Mouse (Mus musculus): ENCODE results near the gene Gsg1l. TPM values are rescaled to one million over a fixed set of nuclear protein-coding genes. Genes with fewer than 3 reads are reported as not detected.

Gene Gsg1l
- polyA plus RNA-seq, 2 experiments = 0.07 TPM; not detected in 1

GRCm38 (mm10) chr7:126083980-126084348, 1.8 kb upstream of the Gsg1l start:
- ATAC-seq (ENCODE audit: insufficient read depth) (no peak), DNase-seq (ENCODE audit: low read depth in 3 of 3, low spot score in 3 of 3) (no peak)
- Histone ChIP-seq H3K9ac (replicated peaks) (no peak overlapping the region), H3K27ac (no peak overlapping the region), H3K4me3 (ENCODE audit: insufficient read depth in 1 of 2, low read depth in 2 of 2, low read length in 2 of 2) (no peak overlapping the region), H3K36me3 (replicated peaks; ENCODE audit: control insufficient read depth, insufficient read depth, low read depth) (no peaks in the 10 kb centered on the region), H3K9me3 (ENCODE audit: control insufficient read depth, low read length) (no peaks in the 10 kb centered on the region), H3K4me1 (replicated peaks; ENCODE audit: control insufficient read depth in 2 of 2, insufficient read depth in 2 of 2, low read length in 1 of 2) (no peaks in the 10 kb centered on the region), H3K4me2 (ENCODE audit: low read depth) (no peak overlapping the region), H3K27me3 (ENCODE audit: control insufficient read depth, insufficient read depth, low read length) (peaks cover 46% of the 10 kb centered on the region)
- 14% methylated on average over 4 of the region's 4 CpGs for WGBS (ENCODE audit: insufficient replicate concordance)
- TF ChIP-seq EP300 (IDR thresholded peaks at IDR 0.05; ENCODE audit: low read depth) (no peak), CTCF (IDR thresholded peaks at IDR 0.05; ENCODE audit: low read depth) (no peak)

- Histone ChIP-seq H3K36me3 (replicated peaks; ENCODE audit: control insufficient read depth, insufficient read depth, low read depth) (no peaks in the 10 kb centered on the region), H3K9ac (replicated peaks) (no peak overlapping the region), H3K4me2 (ENCODE audit: low read depth) (no peak overlapping the region), H3K27me3 (ENCODE audit: control insufficient read depth, insufficient read depth, low read length) (peaks cover 46% of the 10 kb centered on the region), H3K4me1 (replicated peaks; ENCODE audit: control insufficient read depth in 2 of 2, insufficient read depth in 2 of 2, low read length in 1 of 2) (no peaks in the 10 kb centered on the region), H3K4me3 (ENCODE audit: insufficient read depth in 1 of 2, low read depth in 2 of 2, low read length in 2 of 2) (no peak overlapping the region), H3K27ac (no peak overlapping the region), H3K9me3 (ENCODE audit: control insufficient read depth, low read length) (no peaks in the 10 kb centered on the region)
- 16% methylated on average over 9 of the region's 9 CpGs for WGBS (ENCODE audit: insufficient replicate concordance)
- no peak for TF ChIP-seq CTCF (IDR thresholded peaks at IDR 0.05; ENCODE audit: low read depth)
- TF ChIP-seq EP300 (IDR thresholded peaks at IDR 0.05; ENCODE audit: low read depth) = no peak
- ATAC-seq (ENCODE audit: insufficient read depth) = no peak
- DNase-seq (ENCODE audit: low read depth in 3 of 3, low spot score in 3 of 3) = no peak
These were observed 1.2 kb upstream of the Gsg1l start for GRCm38 (mm10) chr7:126083341-126083979.

GRCm38 (mm10) chr7:126081727-126082285, 405 bp downstream of the Gsg1l start:
- H3K27me3 ChIP-seq (ENCODE audit: control insufficient read depth, insufficient read depth, low read length) = peaks cover 46% of the 10 kb centered on the region

GRCm38 (mm10) chr7:126080949-126081654, 1.1 kb downstream of the Gsg1l start:
- WGBS (ENCODE audit: insufficient replicate concordance) = 17% methylated on average over 16 of the region's 16 CpGs
- peaks cover 46% of the 10 kb centered on the region for H3K27me3 ChIP-seq (ENCODE audit: control insufficient read depth, insufficient read depth, low read length)
- H3K27ac ChIP-seq = no peak overlapping the region
- no peak overlapping the region for H3K4me2 ChIP-seq (ENCODE audit: low read depth)
- TF ChIP-seq EP300 (IDR thresholded peaks at IDR 0.05; ENCODE audit: low read depth) (no peak), CTCF (IDR thresholded peaks at IDR 0.05; ENCODE audit: low read depth) (no peak)
- no peaks in the 10 kb centered on the region for H3K36me3 ChIP-seq (replicated peaks; ENCODE audit: control insufficient read depth, insufficient read depth, low read depth)
- DNase-seq (ENCODE audit: low read depth in 3 of 3, low spot score in 3 of 3) (no peak), ATAC-seq (ENCODE audit: insufficient read depth) (no peak)
- no peak overlapping the region for H3K9ac ChIP-seq (replicated peaks)
- H3K9me3 ChIP-seq (ENCODE audit: control insufficient read depth, low read length) = no peaks in the 10 kb centered on the region
- no peaks in the 10 kb centered on the region for H3K4me1 ChIP-seq (replicated peaks; ENCODE audit: control insufficient read depth in 2 of 2, insufficient read depth in 2 of 2, low read length in 1 of 2)
- no peak overlapping the region for H3K4me3 ChIP-seq (ENCODE audit: insufficient read depth in 1 of 2, low read depth in 2 of 2, low read length in 2 of 2)

More at GRCm38 (mm10) chr7:126081727-126082285, 405 bp downstream of the Gsg1l start:
- peak overlapping the region; percentile 44 for H3K4me2 ChIP-seq (ENCODE audit: low read depth)
- no peaks in the 10 kb centered on the region for H3K9me3 ChIP-seq (ENCODE audit: control insufficient read depth, low read length)
- no peak overlapping the region for H3K9ac ChIP-seq (replicated peaks)
- peak overlapping the region in 1 of 2 experiments; percentile 14; a peak in 2 of 4 replicates for H3K4me3 ChIP-seq (ENCODE audit: insufficient read depth in 1 of 2, low read depth in 2 of 2, low read length in 2 of 2)
- ATAC-seq (ENCODE audit: insufficient read depth) (no peak), DNase-seq (ENCODE audit: low read depth in 3 of 3, low spot score in 3 of 3) (no peak)
- no peaks in the 10 kb centered on the region for H3K36me3 ChIP-seq (replicated peaks; ENCODE audit: control insufficient read depth, insufficient read depth, low read depth)
- no peaks in the 10 kb centered on the region for H3K4me1 ChIP-seq (replicated peaks; ENCODE audit: control insufficient read depth in 2 of 2, insufficient read depth in 2 of 2, low read length in 1 of 2)
- no peak overlapping the region for H3K27ac ChIP-seq
- 3% methylated on average over 75 of the region's 80 CpGs for WGBS (ENCODE audit: insufficient replicate concordance)
- TF ChIP-seq CTCF (IDR thresholded peaks at IDR 0.05; ENCODE audit: low read depth) = no peak
- TF ChIP-seq EP300 (IDR thresholded peaks at IDR 0.05; ENCODE audit: low read depth) = no peak

GRCm38 (mm10) chr7:126076935-126077334, 5.3 kb downstream of the Gsg1l start:
- ATAC-seq (ENCODE audit: insufficient read depth) = no peak
- Histone ChIP-seq H3K4me3 (ENCODE audit: insufficient read depth in 1 of 2, low read depth in 2 of 2, low read length in 2 of 2) (no peak overlapping the region), H3K9me3 (ENCODE audit: control insufficient read depth, low read length) (no peaks in the 10 kb centered on the region), H3K4me2 (ENCODE audit: low read depth) (no peak overlapping the region), H3K4me1 (replicated peaks; ENCODE audit: control insufficient read depth in 2 of 2, insufficient read depth in 2 of 2, low read length in 1 of 2) (peaks cover 0 to 2% of the 10 kb centered on the region in 2 experiments; a peak in 1 of 4 replicates), H3K27ac (no peak overlapping the region), H3K9ac (replicated peaks) (no peak overlapping the region), H3K36me3 (replicated peaks; ENCODE audit: control insufficient read depth, insufficient read depth, low read depth) (no peaks in the 10 kb centered on the region), H3K27me3 (ENCODE audit: control insufficient read depth, insufficient read depth, low read length) (peaks cover 23% of the 10 kb centered on the region)
- TF ChIP-seq EP300 (IDR thresholded peaks at IDR 0.05; ENCODE audit: low read depth) (no peak), CTCF (IDR thresholded peaks at IDR 0.05; ENCODE audit: low read depth) (no peak)
- 74% methylated on average over 1 of the region's 1 CpGs for WGBS (ENCODE audit: insufficient replicate concordance)
- no peak for DNase-seq (ENCODE audit: low read depth in 3 of 3, low spot score in 3 of 3)

All from liver, embryonic 14.5 days (tissue).